Mouse (Mus musculus) cerebellum, adult 9-10 months (tissue): ENCODE results near the gene Msrb2.

ENCODE experiments used
- DNase-seq: peaks from one replicate; pipeline ENCODE4 v3.0.0; 2022

Msrb2 gene

GRCm38 (mm10) chr2:19390411-19391143, 19.3 kb downstream of the Msrb2 start:
- DNase-seq = no peak

- no peak for DNase-seq
Measured at GRCm38 (mm10) chr2:19391649-19392048, 20.4 kb downstream of the Msrb2 start.

- DNase-seq = no peak
Measured at GRCm38 (mm10) chr2:19392793-19393192, 21.6 kb downstream of the Msrb2 start.

- no peak for DNase-seq
Measured at GRCm38 (mm10) chr2:19405409-19405808, 34.2 kb downstream of the Msrb2 start.

GRCm38 (mm10) chr2:19406531-19406930, 35.3 kb downstream of the Msrb2 start:
- DNase-seq = no peak

- peak; percentile 55 for DNase-seq
Measured at GRCm38 (mm10) chr2:19414222-19414965, 43.2 kb downstream of the Msrb2 start.

- peak; percentile 79 for DNase-seq
Measured at GRCm38 (mm10) chr2:19415063-19415521, 43.9 kb downstream of the Msrb2 start.

- no peak for DNase-seq
Measured at GRCm38 (mm10) chr2:19416066-19416465, 44.8 kb downstream of the Msrb2 start.

- DNase-seq = no peak
Measured at GRCm38 (mm10) chr2:19419686-19420345, 48.6 kb downstream of the Msrb2 start.

GRCm38 (mm10) chr2:19422226-19422625, 51.0 kb downstream of the Msrb2 start:
- no peak for DNase-seq

GRCm38 (mm10) chr2:19423086-19423485, 51.8 kb downstream of the Msrb2 start:
- no peak for DNase-seq

- DNase-seq = no peak
Measured at GRCm38 (mm10) chr2:19429031-19429430, 57.8 kb downstream of the Msrb2 start.

- DNase-seq = no peak
Measured at GRCm38 (mm10) chr2:19429691-19430690, 58.8 kb downstream of the Msrb2 start.

- DNase-seq = no peak
Measured at GRCm38 (mm10) chr2:19430746-19431145, 59.5 kb downstream of the Msrb2 start.

- no peak for DNase-seq
Measured at GRCm38 (mm10) chr2:19431186-19431585, 59.9 kb downstream of the Msrb2 start.

GRCm38 (mm10) chr2:19431614-19432323, 60.5 kb downstream of the Msrb2 start:
- DNase-seq = no peak

GRCm38 (mm10) chr2:19444346-19444745, 73.1 kb downstream of the Msrb2 start:
- DNase-seq = no peak
